Mouse (Mus musculus) lung, embryonic 15.5 days (tissue): Measurements from ENCODE around the gene Lnx2. TPM values are rescaled to one million over a fixed set of nuclear protein-coding genes. Genes with fewer than 3 reads are reported as not detected.

Experiments
- ATAC-seq: fragments of 200-750 bp; cut with Nextera tagmentation; 2 replicates; pipeline ENCODE4 v1.8.0; 2017; ENCODE audit warnings: moderate number of reproducible peaks, borderline replicate concordance; ENCODE audit not compliant: low FRiP score, low TSS enrichment; ENCODE audit errors: extremely low read depth
- H3K27ac ChIP-seq: fragments of 300-500 bp; sonication (generic); 2 replicates; pipeline ENCODE4 v1.5.1; 2015; ENCODE audit warnings: moderate library complexity, mild to moderate bottlenecking, inconsistent platforms
- H3K27me3 ChIP-seq: fragments of 300-500 bp; sonication (generic); 2 replicates; pipeline ENCODE4 v1.6.1; 2015; ENCODE audit warnings: inconsistent platforms
- H3K36me3 ChIP-seq: fragments of 300-500 bp; sonication (generic); 2 replicates; pipeline ENCODE4 v1.6.1; 2015; ENCODE audit warnings: inconsistent platforms
- H3K4me1 ChIP-seq: fragments of 300-500 bp; sonication (generic); 2 replicates; pipeline ENCODE4 v1.6.1; 2015; ENCODE audit warnings: inconsistent platforms
- H3K4me2 ChIP-seq: fragments of 300-500 bp; sonication (generic); 2 replicates; pipeline ENCODE4 v1.6.1; 2015; ENCODE audit warnings: inconsistent platforms, mild to moderate bottlenecking, moderate library complexity
- H3K4me3 ChIP-seq: fragments of 300-500 bp; sonication (generic); 2 replicates; pipeline ENCODE4 v1.5.1; 2015; ENCODE audit warnings: mild to moderate bottlenecking, inconsistent platforms
- H3K9ac ChIP-seq: fragments of 300-500 bp; sonication (generic); 2 replicates; pipeline ENCODE4 v1.6.1; 2015; ENCODE audit warnings: inconsistent platforms
- H3K9me3 ChIP-seq: fragments of 300-500 bp; sonication (generic); 2 replicates; pipeline ENCODE4 v1.6.1; 2016; ENCODE audit warnings: inconsistent platforms
- WGBS: fragments of 180-500 bp; shearing (Covaris S2); methylation state at CpG from one replicate; pipeline ENCODE4 v1.1.7; 2015; 5-methylcytosine and 5-hydroxymethylcytosine counted together
- polyA plus RNA-seq: library from polyadenylated mRNA; unstranded; fragments of >200 nt; fragmentation: Nextera tagmentation; extraction: Ambion mirVana; gene quantifications from 2 replicates; pipeline ENCODE4 v1.2.1, GENCODE M21; 2015

Gene Lnx2
- polyA plus RNA-seq, 1 experiment from 2014 or later: 17.2 TPM

GRCm38 (mm10) chr5:146971776-146972561 lies 104.4 kb downstream of the Lnx2 start:
- no peak overlapping the region for H3K4me2 ChIP-seq
- H3K4me1 ChIP-seq: peaks cover 15% of the 10 kb centered on the region
- H3K27ac ChIP-seq: peak overlapping the region; percentile 57
- no peak for ATAC-seq
- no peak overlapping the region for H3K4me3 ChIP-seq
- 40% methylated on average over 10 of the region's 10 CpGs for WGBS
- no peak overlapping the region for H3K9ac ChIP-seq
- H3K36me3 ChIP-seq: no peaks in the 10 kb centered on the region
- no peaks in the 10 kb centered on the region for H3K27me3 ChIP-seq
- no peaks in the 10 kb centered on the region for H3K9me3 ChIP-seq

GRCm38 (mm10) chr5:146968695-146969393 lies 107.5 kb downstream of the Lnx2 start:
- H3K9me3 ChIP-seq: no peaks in the 10 kb centered on the region
- 74% methylated on average over 13 of the region's 13 CpGs for WGBS

More at GRCm38 (mm10) chr5:146968695-146969393, 107.5 kb downstream of the Lnx2 start:
- Histone ChIP-seq H3K27ac (no peak overlapping the region), H3K4me3 (no peak overlapping the region), H3K4me2 (no peak overlapping the region), H3K36me3 (no peaks in the 10 kb centered on the region), H3K27me3 (no peaks in the 10 kb centered on the region), H3K4me1 (peaks cover 7% of the 10 kb centered on the region), H3K9ac (no peak overlapping the region)
- ATAC-seq: no peak

Other genes starting within 250 kb of the Lnx2 start
- gene Rpl21, start 243.7 kb downstream of the Lnx2 start, polyA plus RNA-seq: 481 and 520 TPM in 2 replicates
- 24.8 and 25.7 TPM in 2 replicates for gene Rasl11a, start 231.5 kb downstream of the Lnx2 start, polyA plus RNA-seq
- gene Gtf3a, start 127.9 kb downstream of the Lnx2 start, polyA plus RNA-seq: 128 and 133 TPM in 2 replicates
- gene Mtif3, start 112.8 kb downstream of the Lnx2 start, polyA plus RNA-seq: 19.3 and 20.1 TPM in 2 replicates
- 115 and 121 TPM in 2 replicates for gene Polr1d, start 464 bp upstream of the Lnx2 start, polyA plus RNA-seq
- not detected in 2 replicates for gene Gsx1, start 112.1 kb upstream of the Lnx2 start, polyA plus RNA-seq
- gene Pdx1, start 193.4 kb upstream of the Lnx2 start, polyA plus RNA-seq: not detected in 2 replicates
- gene Cdx2, start 230.7 kb upstream of the Lnx2 start, polyA plus RNA-seq: not detected in 2 replicates
- gene Urad, start 245.9 kb upstream of the Lnx2 start, polyA plus RNA-seq: not detected in 2 replicates